ENCODE assay signal across 8 mouse cellular contexts in the genomic region with DNA sequence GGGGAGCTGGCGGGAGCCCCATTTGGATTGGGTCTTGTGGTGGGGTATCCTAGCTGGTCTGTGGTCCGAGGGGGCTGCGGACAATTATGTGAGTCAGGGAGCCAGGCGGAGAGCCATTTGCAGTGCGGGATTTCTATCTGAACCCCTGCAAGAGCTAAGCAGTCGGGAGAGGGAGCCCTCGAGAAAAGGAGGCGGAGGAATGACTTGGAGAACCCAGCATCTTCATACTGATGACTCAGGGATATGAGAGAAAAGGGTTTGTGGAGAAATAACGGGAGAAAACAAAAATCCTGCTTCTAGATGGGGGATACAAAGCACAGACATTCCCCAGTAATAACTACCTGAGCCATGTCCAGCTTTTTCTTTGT. TPM values are rescaled to one million over a fixed set of nuclear protein-coding genes. Genes with fewer than 3 reads are reported as not detected.
A peak's percentile ranks its signal among the peaks of the same experiment; 100 is the strongest.
DNase-seq lines count a peak whose midpoint lies in the region; ATAC-seq and TF ChIP-seq lines count a peak whose summit lies in the region.

No protein-coding gene starts in this region.

- peak overlapping the region; percentile 99 for H3K4me2 ChIP-seq in intestine, embryonic 15.5 days (replicated peaks)

- ATAC-seq in intestine, embryonic 15.5 days: peak; percentile 53
- ATAC-seq in megakaryocyte progenitor cell, adult 5-6 weeks (replicated peaks; ENCODE audit: poor library complexity): peak; percentile 59

- DNase-seq in liver, adult 2 months (ENCODE audit: extremely low read depth, low read depth, low spot score): no peak
- no peak for DNase-seq in liver
- peak; percentile 87 for DNase-seq in brain, embryonic 18.5 days (ENCODE audit: low read depth, low spot score)
- DNase-seq in forebrain, embryonic 10.5 days (ENCODE audit: extremely low spot score, low spot score): no peak
- no peak for DNase-seq in urinary bladder, adult 2 months (ENCODE audit: low spot score)
- DNase-seq in ovary, postnatal 14 days (ENCODE audit: low spot score): no peak

- TF ChIP-seq POLR2A in liver, adult 2 months (IDR thresholded peaks at IDR 0.05; ENCODE audit: extremely low read depth, insufficient read depth, low read length): no peak

- no peak; the same call in 1 of the 2 replicates for TF ChIP-seq CTCF in liver, adult 2 months (IDR thresholded peaks at IDR 0.05; ENCODE audit: low read depth, low read length)

- peak overlapping the region; percentile 59; the same call in 1 of the 2 replicates for H3K4me3 ChIP-seq in liver, adult 2 months (ENCODE audit: insufficient read depth, low read depth, low read length)
- H3K4me3 ChIP-seq in forebrain, embryonic 10.5 days: peak overlapping the region; percentile 71
- H3K4me3 ChIP-seq in intestine, embryonic 15.5 days (replicated peaks): peak overlapping the region; percentile 64

- no peaks in the 10 kb centered on the region for H3K9me3 ChIP-seq in forebrain, embryonic 10.5 days
- no peaks in the 10 kb centered on the region for H3K9me3 ChIP-seq in intestine, embryonic 15.5 days

- H3K4me1 ChIP-seq in liver, adult 2 months (ENCODE audit: control insufficient read depth, insufficient read depth, low read length): peaks cover 3% of the 10 kb centered on the region
- H3K4me1 ChIP-seq in forebrain, embryonic 10.5 days: peaks cover 21% of the 10 kb centered on the region
- peaks cover 11% of the 10 kb centered on the region for H3K4me1 ChIP-seq in intestine, embryonic 15.5 days (replicated peaks)

- WGBS in liver, adult 2 months: 6% methylated on average over 9 of the region's 9 CpGs
- WGBS in forebrain, embryonic 10.5 days: under 1% methylated on average over 9 of the region's 9 CpGs
- WGBS in intestine, embryonic 15.5 days: under 1% methylated on average over 9 of the region's 9 CpGs

- H3K79me2 ChIP-seq in liver, adult 2 months (ENCODE audit: control insufficient read depth, insufficient read depth, low read length): no peaks in the 10 kb centered on the region

- H3K36me3 ChIP-seq in liver, adult 2 months (ENCODE audit: control insufficient read depth, insufficient read depth, low read length): no peaks in the 10 kb centered on the region
- H3K36me3 ChIP-seq in forebrain, embryonic 10.5 days (replicated peaks): no peaks in the 10 kb centered on the region
- H3K36me3 ChIP-seq in intestine, embryonic 15.5 days: no peaks in the 10 kb centered on the region

- peaks cover 8% of the 10 kb centered on the region for H3K27me3 ChIP-seq in liver, adult 2 months (ENCODE audit: control insufficient read depth, insufficient read depth, low read length)
- peaks cover 33% of the 10 kb centered on the region for H3K27me3 ChIP-seq in forebrain, embryonic 10.5 days (ENCODE audit: poor library complexity, severe bottlenecking)
- H3K27me3 ChIP-seq in intestine, embryonic 15.5 days (replicated peaks): peaks cover 7% of the 10 kb centered on the region; the same call in 1 of the 2 replicates

- no peak overlapping the region for H3K9ac ChIP-seq in liver, adult 2 months (ENCODE audit: low read depth, low read length)
- H3K9ac ChIP-seq in intestine, embryonic 15.5 days: no peak overlapping the region

- no peak overlapping the region for H3K27ac ChIP-seq in liver, adult 2 months (replicated peaks; ENCODE audit: insufficient read depth, low read depth, low read length)
- H3K27ac ChIP-seq in forebrain, embryonic 10.5 days: peak overlapping the region; percentile 78
- H3K27ac ChIP-seq in intestine, embryonic 15.5 days: no peak overlapping the region; the same call in 1 of the 2 replicates

RNA-seq across cellular contexts. Expression of a gene that starts 1.4 kb away (rescaled TPM):
- 1.1 and 1.5 TPM in 2 replicates for total RNA-seq in liver, adult 2 months (2014; rRNA removed)
- polyA plus RNA-seq in liver, adult 2 months (2012; rRNA removed): 3.1 and 3.9 TPM in 2 replicates
- 7.5 and 8.3 TPM in 2 replicates for polyA plus RNA-seq in forebrain, embryonic 10.5 days (2016; fragmentation: Nextera tagmentation; extraction: Ambion mirVana)
- polyA plus RNA-seq in intestine, embryonic 15.5 days (2015; fragmentation: Nextera tagmentation; extraction: Ambion mirVana): 11.3 and 11.4 TPM in 2 replicates
- total RNA-seq in megakaryocyte progenitor cell, adult 5-6 weeks (2015): 0.39 and 1.7 TPM in 2 replicates
- total RNA-seq in megakaryocyte progenitor cell, adult 5-6 weeks (2017): 0.84 TPM in 1 of 2 replicates, not detected in the other
- polyA plus RNA-seq in urinary bladder, adult 2 months (2012; rRNA removed): 46.5 and 55.3 TPM in 2 replicates
